Mouse (Mus musculus) spleen, embryonic (tissue): Measurements from ENCODE around the gene Clca2.
"Not testable (repeated sequence)": the region's sequence is repeated elsewhere in the genome, so short reads cannot be mapped to it uniquely, and the experiment has no call there.

Source experiments
- CTCF ChIA-PET: fragments of 350-600 bp; sonication (Branson Sonifier 250); formaldehyde crosslinking; loops from one replicate; lab custom pipeline; 2022; lab: Charles Lee

The Clca2 gene

DNA sequence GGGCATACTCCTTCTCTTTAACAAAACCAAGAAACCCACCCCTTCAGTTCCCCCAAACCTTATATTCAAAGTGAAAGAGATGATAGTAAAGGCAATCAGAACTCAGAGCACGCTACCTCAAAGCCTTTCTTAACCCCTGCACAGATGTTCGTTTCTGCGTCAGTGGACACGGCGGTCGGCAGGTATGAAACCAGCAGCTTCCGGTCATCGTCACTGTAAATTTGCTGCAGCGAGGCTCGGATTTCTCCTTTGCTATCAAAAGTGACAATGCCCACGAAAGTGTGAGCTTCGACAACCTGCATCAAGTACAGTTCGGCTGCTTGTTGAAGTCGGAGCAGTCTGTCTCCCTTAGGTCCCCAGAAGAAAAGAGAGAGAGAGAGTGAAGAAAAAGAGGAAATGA lies 13.1 kb downstream of the Clca2 start:
- CTCF ChIA-PET: no interaction called here

GRCm38 (mm10) chr3:145083081-145083480 lies 16.2 kb downstream of the Clca2 start:
- CTCF ChIA-PET: no interaction called here

- CTCF ChIA-PET: no interaction called here
Observed at GRCm38 (mm10) chr3:145080904-145081303, 18.3 kb downstream of the Clca2 start.

GRCm38 (mm10) chr3:145078405-145078804 lies 20.8 kb downstream of the Clca2 start:
- CTCF ChIA-PET: no interaction called here

GRCm38 (mm10) chr3:145072339-145072738 lies 26.9 kb downstream of the Clca2 start:
- CTCF ChIA-PET: no interaction called here

DNA sequence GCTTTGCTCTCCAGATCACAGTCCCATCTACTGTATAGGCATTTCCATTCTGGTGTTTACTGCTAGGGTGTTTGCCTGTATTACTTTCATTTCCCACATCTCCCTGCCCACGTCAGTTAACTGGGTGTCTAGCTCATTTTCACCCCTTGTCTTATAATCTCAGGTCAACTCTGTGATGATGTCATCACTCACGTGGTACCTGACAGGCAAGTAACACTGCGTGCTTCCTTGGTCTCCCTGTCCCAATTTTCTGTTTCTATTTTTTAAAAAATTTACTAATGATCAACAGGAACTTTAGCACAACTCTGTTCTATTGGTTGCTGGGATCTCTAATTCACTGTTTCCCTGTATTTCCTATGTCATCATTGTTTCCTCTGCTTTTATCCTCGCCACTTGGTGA lies 30.3 kb downstream of the Clca2 start:
- CTCF ChIA-PET: no interaction called here

GRCm38 (mm10) chr3:145055138-145055537 lies 44.1 kb downstream of the Clca2 start:
- CTCF ChIA-PET: not testable (repeated sequence)

DNA sequence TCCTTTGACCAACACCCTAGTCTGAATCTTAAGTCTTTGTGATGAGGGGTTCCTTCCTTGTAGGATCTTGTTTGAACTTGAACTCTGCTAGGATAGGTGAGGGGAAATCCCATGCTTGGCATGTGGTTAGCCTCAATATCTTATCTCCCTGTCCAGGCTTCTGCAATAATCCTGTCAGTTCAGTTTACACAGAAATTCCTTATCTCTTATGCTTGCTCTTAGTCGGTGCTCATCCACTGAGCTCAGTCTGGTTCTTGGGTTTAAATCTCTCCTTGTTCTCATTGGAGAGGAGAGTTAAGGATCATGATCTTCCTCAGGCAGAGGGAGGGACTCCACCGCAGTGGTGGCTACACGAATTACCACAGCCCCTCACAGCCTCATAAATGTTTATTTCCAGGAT lies 49.4 kb downstream of the Clca2 start:
- CTCF ChIA-PET: no interaction called here

- CTCF ChIA-PET: no interaction called here
Observed at GRCm38 (mm10) chr3:145038813-145039212, 60.4 kb downstream of the Clca2 start.

GRCm38 (mm10) chr3:145032676-145033075 lies 66.6 kb downstream of the Clca2 start, which contains the start of gene Clca1:
Gene Clca1 (minus strand): TSS chr3:145032776.
- CTCF ChIA-PET: no interaction called here

GRCm38 (mm10) chr3:145028036-145028435 lies 71.2 kb downstream of the Clca2 start:
- CTCF ChIA-PET: no interaction called here

DNA sequence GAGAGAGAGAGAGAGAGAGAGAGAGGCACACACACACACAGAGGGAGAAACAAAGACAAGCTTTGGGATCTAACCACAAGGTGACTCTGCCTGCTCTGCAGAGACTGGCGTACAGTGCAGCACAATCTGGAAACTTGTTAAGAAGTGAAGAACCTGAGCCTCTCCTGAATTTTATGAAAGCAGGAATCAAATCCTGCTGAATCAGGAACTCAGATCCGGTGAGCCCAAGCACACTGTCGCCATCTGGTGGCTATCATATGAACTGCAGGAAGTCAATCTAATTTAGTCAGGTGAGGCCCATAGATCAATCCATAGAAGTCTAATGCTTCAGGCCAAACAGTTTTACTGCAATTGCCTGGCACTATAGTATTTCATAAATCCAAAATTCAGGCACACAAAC lies 72.5 kb downstream of the Clca2 start:
- CTCF ChIA-PET: no interaction called here
